Mouse (Mus musculus) right cerebral cortex, adult 18-20 months (tissue): ENCODE measurements at regions not wholly inside any gene's neighbourhood (a gene's known extent, or its start where the extent isn't known, plus 50 kb on each side); places are given as distances from the start of the nearest gene placed in this dataset.

Experiments
- DNase-seq: peaks from one replicate; pipeline ENCODE4 v3.0.0; 2022; ENCODE audit warnings: mixed read lengths

DNA sequence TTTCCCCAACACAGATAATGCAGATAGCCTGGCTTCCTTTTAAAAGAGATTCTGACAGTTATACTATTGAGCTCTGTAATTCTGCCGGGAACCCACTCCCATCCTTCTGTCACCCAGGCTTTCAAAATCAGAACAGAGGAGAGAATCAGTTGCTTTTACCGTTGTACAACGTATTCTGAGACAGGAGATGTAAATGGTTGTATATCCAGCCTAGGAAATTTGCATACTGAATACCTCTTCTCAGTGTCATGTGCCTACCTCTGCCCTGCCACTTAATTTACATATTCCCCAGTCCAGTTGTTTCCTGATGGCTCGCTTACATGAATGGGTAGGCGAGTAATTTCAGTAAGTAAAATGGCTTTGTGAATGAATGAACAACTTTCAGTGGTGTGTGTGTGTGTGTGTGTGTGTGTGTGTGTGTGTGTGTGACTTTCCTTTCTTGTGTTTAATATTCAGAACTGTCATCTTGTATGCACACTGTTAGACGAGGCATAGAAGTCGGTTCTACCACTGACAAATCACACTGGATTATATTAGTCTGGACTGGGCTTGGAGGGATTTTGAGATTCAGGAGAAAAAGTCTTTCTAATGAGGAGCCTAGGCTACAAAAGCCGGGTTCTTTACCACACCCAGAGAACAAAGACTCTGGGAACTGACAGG, 282.2 kb upstream of the Cdh6 start:
- no peak for DNase-seq

DNA sequence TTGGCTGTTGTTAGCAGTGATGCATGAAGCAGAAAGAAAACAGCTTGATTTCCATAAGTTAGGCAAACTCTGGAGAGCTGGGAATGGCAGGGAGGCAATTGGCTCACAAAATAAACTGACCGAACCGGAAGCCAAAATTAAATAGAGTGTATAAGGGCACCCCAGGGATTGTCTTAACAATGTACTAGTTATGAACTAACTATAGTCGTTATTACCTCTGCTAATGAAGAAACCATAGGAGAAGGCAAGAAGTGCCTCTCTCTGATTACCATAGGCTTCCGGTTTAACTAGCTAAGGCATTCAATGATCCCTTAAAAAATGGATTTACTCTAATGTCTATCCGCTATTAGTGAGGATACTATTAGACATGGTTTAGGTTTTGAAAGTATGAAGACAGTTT, 276.9 kb upstream of the Cdh6 start:
- DNase-seq = no peak

DNA sequence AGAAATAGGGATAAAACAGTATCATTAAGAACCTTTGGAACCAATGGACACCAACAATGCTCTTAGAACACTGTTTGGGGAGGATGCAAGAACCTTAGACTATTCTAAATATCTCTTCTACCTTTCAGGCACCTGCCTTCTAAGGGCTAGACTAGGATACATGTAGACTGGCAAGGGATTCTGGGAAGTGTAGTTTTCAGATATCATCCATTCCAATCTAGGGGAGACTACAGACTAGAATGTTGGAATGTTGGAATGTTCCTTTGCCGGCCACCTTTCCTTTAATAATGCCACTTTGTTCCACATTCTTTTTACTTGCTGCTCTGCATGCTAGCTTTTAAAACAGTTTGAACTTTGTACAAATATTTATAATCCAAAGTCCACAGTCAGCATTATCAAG, 261.1 kb upstream of the Cdh6 start:
- DNase-seq = no peak

DNA sequence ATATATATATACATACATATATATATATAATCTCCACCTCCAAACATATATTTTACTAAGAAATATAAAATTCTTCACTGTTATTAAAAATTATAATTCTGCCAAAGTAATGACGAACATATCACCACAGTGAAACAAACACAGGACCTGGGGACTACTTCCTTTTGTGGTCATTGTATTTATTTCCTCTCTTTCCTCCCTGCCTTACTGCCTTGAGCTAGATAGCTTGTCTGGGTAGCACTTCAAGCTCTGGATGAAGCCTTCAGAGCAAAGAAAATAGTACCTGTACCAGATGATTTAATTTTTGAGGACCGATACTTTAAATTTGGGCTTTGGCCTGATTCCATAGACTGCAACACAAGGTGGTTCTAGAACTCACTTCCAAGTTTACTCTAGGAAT, 259.5 kb upstream of the Cdh6 start:
- no peak for DNase-seq

DNA sequence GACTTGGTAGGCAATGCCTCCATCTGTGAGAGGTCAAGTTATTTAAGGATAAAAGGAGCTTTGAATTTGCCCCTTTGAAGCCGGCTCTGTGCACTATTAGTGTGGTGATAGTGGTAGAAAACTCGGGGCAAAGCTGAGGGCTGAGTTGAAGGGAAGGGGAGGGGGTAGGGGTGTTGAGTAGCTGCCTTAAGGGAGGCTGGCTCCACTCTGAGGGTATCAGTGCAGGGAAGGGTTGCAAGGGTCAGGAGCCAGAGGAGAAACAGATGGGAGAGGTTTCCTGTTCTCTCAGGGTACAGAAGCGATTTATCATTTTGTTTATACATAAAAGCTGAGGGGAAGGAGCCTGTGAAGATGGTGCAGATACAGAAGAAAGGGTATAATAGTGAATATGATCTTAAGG, 246.1 kb upstream of the Cdh6 start:
- DNase-seq = no peak

DNA sequence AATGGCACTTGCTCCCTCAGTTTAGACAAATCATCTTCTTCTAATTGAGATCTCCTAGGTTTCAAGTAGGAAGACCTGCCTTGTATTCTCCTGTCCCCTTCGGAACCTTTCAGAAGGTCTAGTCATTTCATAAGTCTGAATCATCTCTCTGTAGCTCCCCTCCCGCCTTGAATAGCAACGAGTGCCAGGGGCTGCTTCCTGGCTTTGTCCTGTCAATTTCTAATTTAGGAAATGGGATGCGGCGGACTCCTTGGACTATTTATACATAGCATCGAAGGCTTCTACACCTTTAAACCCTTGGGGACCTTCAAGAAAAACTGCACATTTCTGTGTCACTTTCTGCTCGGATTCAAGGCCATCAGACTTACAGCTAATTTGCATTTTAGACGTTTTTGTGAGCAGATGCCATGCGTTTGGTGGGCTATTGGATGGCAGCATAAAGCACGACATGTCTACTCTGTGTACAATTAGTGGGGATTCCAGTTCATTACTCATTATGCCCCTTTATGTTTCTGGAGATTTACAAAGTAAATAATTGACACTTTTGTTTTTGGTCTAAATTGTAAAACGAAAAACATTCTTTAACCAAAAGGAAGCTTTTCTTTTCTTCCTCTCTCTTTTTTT, 236.7 kb upstream of the Cdh6 start:
- DNase-seq = no peak

DNA sequence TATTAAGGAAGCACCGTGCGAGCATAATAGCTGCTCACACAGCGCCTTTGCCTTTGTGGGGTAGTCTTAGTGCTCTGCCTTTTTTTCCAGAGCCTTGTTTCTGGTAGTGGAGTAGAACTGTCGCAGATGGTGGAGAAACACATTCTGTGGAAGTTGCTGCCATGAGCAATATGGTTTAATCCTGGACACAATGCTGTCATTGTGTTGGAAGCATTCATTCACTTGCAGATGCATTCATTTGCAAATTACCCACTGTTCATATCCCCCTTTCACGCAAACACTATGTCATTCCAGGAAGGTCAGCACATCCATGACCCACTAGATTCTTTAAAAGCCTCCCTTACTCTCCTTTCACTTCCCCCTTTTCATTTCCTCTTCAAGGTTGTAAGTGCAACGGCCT, 219.7 kb upstream of the Cdh6 start:
- DNase-seq = no peak

DNA sequence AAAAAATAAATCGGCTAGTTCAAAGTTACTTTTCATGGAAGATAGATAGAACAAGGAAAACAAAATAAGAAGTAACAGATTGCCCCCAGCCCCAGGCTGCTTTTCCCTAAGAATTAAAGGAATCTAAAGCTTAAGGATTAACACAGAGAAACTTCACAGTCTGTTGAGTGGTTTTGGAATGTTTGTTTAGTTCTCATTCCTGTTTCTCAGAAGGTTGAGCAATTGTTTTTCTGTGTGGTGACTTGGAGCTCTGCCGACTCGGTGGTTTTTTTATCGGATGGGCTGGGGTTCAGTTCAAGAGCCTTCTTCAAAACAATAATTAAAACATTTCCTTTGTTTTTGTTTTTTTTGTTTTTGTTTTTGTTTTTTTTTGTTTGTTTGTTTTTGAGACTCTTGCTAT, 217.9 kb upstream of the Cdh6 start:
- no peak for DNase-seq

DNA sequence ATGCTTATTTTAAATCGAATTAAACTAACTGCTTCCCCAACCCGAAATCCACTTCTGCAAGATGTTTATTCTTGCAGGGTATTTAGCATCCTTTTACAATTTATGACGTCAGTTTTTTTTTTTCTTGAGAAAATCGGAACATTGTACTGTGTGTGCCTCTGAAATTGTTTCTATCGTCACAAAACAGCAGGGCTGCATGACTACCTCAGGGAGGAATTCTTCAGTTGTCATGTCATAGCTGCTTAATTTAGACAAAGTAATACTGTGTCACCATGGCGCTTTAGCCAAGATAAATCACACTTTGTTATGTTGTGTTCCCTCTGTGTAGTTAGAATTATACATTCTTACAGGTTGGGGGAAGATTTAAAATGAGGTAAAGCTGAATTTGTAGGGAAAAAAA, 211.3 kb upstream of the Cdh6 start:
- DNase-seq = no peak

DNA sequence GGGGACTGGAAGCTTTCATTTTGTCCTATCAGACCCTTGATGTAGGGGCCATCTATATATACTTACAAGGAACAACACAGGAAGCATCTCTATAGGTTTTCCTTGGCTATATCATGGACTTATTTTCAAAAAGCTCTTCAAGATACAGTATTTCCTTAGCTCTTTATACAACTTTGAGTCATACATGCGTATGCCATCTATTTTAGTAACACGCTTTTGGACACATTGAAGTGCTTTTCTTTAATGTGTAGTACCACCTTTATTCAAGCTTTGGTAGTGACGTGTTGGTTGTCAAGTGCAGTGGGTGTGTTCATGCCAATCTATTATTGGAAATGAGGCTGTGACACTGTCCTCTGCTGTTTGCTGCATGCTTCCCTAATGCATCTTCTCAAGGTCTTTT, 202.1 kb upstream of the Cdh6 start:
- DNase-seq = no peak

DNA sequence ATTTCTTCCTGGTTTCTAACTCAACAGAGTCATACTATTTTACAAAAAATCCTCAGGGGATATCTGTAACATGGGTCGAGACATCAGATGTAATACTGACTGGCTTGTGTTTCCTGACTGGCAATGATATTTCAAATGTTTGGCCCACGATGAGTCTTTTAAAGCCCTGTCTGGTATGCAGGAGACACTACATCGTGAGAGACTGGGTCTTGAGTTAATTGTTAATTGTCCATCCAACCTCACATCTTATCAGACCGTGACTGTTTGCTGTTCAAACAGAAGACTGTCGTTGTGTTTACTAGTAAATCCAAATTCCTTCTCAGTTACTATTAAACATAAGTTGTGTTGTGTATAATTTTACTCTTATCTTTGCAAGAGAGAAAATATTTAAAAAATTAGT, 195.3 kb upstream of the Cdh6 start:
- DNase-seq = no peak

DNA sequence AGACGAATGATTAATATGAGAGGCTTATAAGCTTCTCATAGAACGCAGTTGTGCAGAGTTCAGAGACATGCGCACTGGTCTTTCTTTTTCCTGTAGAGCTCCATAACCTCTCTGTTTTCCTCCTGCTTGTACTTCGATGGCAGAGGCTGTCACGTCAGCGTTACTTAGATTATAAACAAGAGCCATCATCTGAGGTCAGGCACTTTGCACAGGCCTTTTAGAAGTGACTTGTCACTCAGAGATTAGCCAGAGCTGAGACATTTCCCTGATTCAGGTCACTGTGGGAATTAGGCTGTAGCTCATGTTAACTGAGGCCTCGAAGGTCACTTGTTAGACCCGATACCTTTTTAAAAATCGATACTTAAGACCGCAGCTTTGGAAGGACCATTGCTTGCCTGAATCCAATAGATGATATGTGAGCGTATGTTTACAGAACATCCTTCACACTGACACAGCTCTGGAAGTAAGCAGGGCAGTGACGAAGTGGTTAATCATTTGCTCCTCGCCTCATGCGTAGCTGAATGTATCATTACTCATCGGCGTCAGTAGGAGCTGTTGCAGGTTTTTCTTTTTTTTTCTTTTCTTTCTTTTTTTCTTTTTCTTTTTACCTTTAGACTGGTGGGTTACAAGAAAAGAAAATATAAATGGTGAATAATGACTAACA, 193.9 kb upstream of the Cdh6 start:
- DNase-seq = no peak

DNA sequence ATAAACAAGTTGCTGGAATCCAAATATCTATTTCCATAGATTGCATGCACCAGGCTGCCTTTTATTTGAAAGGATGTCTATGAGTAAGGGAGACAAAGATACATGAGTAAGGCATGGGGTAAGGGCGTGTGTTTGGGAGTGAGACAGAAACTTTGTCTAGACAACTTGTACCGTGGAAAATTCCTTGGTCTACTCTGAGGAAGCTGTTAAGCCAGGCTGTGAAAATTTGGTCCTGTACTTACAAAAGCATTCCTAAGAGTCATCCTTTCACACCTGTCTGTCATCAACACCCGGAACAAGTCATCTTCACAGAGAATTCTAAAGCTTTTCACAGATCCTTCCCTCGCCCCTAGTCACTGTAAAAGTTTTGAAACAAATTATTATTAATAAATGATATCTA, 193.1 kb upstream of the Cdh6 start:
- no peak for DNase-seq

DNA sequence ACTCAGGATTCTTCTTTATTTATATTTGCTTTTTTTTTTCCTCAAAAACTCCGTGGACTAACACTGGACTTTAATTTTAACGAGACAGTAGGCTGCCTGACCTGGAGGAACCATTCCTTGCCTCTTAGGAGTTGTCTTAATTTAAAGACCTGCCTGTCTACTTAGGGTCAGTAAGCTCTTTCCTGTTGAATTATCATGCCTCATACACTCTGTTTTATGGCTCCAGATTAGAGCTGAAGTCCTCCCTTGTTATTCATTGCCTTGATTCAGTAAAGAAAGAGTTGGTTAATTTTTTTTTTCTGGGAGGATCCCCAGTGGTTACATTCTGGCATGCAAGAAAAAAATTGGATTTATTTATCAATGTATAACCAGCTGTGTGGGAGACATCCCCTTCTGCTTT, 187.3 kb upstream of the Cdh6 start:
- DNase-seq = no peak

DNA sequence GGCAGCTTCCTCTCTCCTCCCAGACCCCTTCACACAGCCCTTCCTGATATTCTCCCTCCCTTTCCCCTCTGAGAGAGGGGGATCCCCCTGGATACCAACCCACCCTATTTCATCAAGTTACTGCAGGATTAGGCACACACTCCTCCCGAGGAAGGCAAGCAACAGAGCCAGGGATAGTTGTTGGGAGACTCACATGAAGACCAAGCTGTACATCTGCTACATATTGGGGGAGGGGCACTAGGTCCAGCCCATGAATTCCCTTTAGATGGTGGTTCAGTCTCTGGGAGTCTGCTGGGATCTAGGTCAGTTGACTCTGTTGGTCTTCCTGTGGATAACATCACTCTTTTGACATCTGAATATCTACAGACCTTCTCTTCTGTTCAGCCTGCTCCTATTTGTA, 185.6 kb upstream of the Cdh6 start:
- DNase-seq = no peak

DNA sequence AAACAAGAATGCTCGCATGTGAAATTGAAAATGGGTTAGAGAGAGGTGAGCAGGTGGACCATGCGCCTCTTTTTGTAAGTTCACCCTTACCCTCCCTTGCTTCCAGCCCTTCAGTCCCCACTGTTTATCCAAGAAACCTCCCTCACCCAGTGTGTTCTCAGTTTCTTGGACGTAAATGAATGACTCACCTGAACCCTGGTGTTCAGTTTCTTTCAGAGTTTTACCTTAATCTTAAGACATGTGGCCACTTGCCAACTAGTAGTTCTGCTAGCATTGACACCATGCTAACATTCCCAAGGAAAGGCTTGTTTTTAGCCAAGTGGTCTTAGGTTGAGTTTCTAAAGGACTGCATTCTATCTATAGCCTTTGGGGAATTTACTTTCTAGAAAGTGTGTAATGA, 176.8 kb upstream of the Cdh6 start:
- no peak for DNase-seq

DNA sequence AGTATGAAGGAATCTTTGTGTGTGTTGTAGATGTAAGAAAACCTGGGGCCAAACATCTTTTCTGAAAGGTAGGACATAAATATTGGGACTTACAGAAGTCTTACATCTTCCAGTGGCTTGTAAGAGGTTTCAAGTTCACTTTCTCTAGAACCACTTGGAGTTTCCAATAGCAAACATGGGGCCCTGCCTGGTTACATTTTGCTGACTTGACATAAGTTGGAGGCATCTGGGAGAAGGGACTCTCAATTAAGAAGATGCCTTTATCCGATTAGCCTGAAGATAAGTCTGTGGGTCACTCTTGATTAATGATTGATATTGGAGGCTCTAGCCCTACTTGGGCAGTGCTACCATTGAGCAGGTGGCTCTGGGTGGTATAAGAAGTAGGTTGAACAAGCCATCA, 162.9 kb upstream of the Cdh6 start:
- DNase-seq = no peak

DNA sequence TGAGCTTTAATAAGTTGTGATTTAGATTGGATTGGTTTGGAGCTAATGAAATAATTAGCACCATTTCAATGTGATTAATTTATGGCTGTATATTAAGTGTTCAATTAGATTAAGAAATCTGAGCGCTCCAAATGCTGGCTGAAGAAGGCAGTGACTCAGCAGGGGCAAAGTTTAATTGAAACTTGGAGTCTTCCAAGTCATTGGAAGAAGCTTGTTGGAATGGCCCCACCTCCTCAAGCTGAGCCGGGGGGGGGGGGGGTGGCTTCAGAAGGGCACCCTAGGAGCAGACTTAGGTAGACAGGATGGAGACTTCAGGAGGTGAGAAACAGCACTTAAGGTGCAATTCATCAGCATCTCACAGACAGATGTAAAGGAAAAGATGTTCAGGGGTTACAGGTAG, 151.0 kb upstream of the Cdh6 start:
- no peak for DNase-seq

DNA sequence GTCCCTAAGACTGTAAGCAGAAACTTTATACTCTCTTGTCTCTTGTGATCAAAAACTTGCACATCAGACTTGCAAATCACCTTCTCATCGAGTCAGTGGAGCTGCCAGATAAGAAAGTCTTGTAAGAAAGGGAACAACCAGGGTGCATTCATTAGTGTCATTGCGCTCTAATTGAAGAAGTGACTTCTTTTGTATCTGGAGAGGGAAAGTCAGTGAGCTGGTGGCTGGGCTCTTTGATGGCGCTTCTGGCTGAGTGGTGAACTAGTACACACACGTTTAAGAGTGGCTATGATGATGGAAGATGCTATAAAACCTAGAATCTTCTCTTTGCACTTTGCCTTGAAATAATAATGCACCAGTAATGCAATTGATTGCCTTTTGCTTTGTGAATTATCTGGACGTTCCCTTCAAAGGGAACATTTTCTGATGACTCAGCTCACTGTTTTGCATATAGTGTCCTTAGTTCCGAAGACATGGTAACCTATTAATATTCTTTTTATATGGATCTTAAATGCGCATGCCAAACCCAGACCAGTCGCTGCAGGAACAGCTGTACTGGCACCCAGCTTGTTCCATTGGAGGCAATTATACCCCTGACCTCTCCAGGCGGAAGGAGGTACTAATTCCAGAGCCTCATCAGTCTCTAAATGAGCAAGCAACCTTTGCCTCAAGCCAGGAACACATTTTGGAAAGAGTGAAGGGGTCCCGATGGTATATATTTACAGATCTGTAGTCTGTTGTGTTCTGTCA, 147.3 kb upstream of the Cdh6 start:
- no peak for DNase-seq

DNA sequence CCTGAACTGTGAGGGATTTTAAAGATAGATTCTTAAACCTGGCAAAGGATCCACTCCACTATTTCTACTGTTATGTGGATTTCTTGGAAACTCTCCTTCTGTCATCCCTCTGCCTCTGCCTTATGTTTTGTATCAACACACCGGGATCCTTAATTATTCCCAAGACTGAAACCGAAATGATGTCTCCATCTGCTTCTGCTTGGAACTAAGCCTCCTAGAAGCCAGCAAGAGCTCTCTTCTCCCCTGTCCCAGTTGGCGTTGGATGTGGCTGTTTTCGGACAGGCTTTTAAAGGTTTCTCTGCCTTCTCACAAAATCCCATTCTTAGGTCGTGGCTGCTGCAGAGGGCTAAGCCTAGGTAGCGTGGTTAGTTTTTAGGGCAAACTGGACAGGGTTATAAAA, 131.1 kb upstream of the Cdh6 start:
- DNase-seq = peak; percentile 25

DNA sequence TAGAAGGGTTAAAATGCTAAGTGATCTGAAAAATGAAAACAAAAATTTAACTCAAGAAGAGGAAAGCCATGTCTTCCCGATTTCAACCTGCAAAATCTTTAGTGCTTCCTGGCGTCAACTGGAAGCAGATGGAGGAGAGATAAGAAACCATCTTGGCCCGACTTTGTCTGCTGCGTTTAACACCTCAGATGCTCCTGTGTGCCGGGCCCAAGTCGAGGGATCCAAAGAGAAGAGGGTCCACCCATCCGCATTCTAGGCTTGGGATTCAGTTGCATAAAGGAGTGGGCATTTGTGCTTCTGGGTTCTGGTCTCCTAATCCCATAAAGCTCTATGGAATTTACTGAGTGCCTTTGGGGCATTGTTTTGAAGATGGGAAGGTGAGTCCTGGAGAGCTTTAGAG, 130.0 kb upstream of the Cdh6 start:
- DNase-seq = no peak

DNA sequence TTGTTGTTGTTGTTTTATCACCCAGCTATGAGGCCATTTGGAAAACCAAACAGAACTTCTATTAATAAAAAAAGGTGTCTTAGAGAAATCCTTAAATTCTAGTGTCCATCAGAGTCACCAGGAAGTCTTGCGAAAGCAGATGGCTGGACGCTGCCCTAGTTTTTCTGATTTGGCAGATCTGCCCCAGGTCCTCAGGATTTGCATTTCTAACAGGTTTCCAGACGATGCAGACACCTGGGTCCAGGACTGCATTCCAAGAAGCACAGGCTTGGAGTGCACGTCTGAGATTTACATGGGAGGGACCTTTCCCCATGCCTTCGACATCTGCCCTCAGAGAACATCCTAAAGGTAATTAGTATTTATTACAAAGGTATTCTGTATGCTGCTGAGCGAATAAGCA, 129.2 kb upstream of the Cdh6 start:
- DNase-seq = no peak

DNA sequence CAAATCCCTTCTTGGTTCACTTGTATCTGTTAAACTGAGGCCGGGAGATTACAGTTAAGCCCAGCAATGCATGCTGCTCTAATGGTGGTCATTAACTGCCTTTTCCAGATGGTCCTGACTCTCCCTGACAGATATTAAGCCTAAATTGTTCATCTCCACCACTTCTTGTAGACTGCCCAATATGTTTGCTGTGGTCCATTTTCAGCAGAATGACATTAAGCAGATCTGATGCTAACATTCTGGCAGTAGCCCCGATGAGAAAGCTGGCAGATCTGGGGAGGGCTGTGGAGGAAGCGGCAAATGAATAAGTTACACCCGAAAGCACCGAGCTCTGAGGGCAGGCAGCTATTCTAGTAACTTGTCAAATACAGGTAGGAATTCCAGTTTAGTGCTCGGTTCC, 123.5 kb upstream of the Cdh6 start:
- DNase-seq = no peak

DNA sequence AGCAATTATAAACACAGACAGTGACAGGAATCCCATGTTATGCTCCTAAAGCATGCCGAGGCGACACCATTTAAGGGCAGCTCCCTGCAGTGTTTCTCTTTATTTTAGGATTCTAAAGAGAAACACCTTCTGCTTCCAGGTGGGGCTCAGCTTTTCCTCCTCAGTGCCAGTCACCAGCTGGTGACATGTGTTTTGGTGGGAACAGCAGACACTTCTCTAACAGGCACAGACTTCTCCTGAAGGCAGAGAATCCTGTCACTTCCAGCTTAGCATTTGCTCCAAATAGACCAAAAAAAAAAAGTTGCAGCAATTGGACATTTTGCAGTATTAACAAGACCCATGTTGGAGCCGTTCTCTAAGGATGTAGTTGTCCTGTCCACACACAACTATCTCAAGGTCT, 115.6 kb upstream of the Cdh6 start:
- peak; percentile 5 for DNase-seq
